Mouse (Mus musculus) frontal cortex, adult 2 months (tissue): Measurements from ENCODE around the gene Ctla4. TPM values are rescaled to one million over a fixed set of nuclear protein-coding genes. Genes with fewer than 3 reads are reported as not detected.

Experiments
- DNase-seq, 2 experiments: peaks; one replicate each; pipeline ENCODE4 v3.0.0; 2022; ENCODE audit warnings: low spot score in 1 of 2; ENCODE audit errors: extremely low spot score in 1 of 2
- polyA plus RNA-seq: library from polyadenylated mRNA; depleted of rRNA; stranded (reverse); fragments of >200 nt; gene quantifications from 2 replicates; pipeline ENCODE4 v1.2.3, GENCODE M21; 2012; rRNA removed

Ctla4 gene
- polyA plus RNA-seq, 1 experiment, result not detected

DNA sequence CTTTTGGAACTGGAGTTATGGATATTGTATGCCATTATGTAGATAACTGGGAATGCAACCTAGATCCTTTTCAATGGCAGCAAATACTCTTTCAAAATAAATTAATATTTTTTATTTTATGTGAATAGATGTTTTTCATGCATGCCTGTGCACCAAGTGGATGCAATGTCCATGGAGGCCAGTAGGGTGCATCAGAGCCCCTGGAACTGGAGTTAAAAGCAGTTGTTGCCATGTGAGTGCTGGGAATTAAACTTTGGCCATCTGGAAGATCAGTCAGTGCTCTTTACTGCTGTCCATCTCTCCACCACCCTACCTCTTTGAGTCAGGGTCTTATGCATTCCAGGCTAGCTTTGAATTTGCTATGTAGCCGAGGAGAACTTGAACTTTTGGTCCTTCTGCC is 71.5 kb downstream of the Ctla4 start:
- no peak for DNase-seq

DNA sequence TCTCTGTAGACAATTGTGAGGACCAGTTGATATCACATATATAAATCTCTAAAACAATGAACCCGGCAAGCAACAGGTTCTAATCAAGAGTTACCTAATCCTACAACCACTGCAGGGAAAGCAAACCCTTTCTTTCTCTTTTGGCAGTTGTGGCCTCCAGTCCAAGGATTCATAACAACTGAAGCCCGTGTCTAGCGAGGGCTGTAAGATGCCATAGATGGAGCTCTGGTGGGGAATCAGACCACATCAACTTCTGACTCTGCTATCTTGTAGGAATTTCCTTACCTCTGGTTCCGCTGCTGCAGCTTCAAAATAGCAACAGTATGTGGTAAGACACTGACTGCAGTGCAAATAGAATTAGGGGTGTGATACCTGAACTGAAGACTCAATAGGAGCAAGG is 72.4 kb downstream of the Ctla4 start:
- no peak for DNase-seq

DNA sequence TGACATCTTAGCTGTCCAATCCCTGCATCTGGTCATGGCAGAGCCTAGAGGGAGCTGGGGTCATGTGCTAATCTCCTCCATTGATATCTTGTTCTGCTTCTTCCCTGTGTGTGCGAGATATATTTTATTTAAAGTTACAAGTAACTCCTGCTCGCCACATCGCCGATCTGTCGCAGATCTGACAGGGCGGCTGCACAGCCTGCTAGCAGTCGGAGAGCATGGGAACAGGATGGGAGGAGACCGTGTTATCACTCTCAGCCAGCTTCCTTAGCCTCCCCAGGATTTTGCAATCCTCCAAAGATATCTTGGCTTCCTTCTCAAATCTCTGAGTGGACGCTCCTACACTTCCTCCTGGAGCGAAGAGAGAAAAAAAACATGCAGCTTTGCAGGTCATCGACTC is 73.7 kb downstream of the Ctla4 start:
- no peak for DNase-seq

- peak in 1 of 2 experiments; percentile 90 for DNase-seq
Observed at GRCm38 (mm10) chr1:60961080-60961479, 74.3 kb downstream of the Ctla4 start.

DNA sequence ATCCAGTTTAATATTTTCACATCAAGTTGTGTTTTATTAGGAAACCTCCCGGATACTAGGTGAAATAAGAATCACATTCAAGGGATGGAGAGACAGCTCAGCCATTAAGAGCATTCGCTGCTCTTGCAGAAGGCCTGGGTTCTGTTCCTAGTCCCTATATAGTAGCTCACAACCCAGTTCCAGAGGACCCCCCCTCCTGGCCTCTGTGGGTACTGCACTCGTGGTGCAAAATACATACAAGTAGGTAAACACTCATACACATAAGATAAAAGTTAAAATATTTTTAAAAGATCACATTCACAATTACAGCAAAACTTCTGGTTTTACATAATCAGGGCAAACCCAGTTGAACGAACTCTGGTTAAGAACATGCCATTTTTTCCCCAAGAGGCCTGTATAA is 75.3 kb downstream of the Ctla4 start:
- no peak for DNase-seq

Other genes with a start within 250 kb of the Ctla4 start
- gene Cd28, start 170.2 kb upstream of the Ctla4 start, polyA plus RNA-seq, result 0.44 and 0.54 TPM in 2 replicates
- gene Icos, start 90.9 kb downstream of the Ctla4 start, polyA plus RNA-seq, result 0.17 and 0.34 TPM in 2 replicates